Mouse (Mus musculus) ES-E14 (cell line): Measurements from ENCODE around the gene Cep72.

ENCODE experiments used
- HCFC1 ChIP-seq: IDR thresholded peaks from 2 replicates; pipeline ENCODE4 v1.6.1; 2012; ENCODE audit warnings: low read length, inconsistent platforms, borderline replicate concordance; ENCODE audit not compliant: insufficient read depth
- MAFK ChIP-seq: IDR thresholded peaks from 2 replicates; pipeline ENCODE4 v1.6.1; 2014; ENCODE audit warnings: mild to moderate bottlenecking, low read depth, low read length, inconsistent platforms; ENCODE audit not compliant: insufficient read depth
- ZC3H11A ChIP-seq: IDR thresholded peaks from 2 replicates; pipeline ENCODE4 v1.6.1; 2012; ENCODE audit warnings: low read depth, mild to moderate bottlenecking, inconsistent platforms, low read length, borderline replicate concordance

DNA sequence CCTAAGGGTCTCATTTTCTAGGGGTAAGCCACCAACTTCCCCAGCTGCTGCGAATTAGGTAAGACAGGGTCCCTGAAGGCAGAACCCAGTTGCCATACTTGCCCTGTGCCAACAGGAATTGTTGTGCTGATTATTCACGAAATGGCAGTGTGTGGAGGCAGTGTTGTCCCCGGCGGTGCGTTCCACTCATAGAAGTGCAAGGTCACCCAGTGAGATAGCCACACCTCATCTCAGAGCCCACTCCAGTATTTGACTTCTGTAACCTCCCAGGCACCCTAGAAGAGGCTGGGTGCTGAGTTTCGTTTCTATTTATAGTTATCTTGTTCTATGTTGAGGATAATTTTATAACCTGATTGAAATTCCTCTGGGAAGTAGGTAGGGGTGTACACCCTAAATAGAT lies 36.8 kb upstream of the Cep72 start:
- TF ChIP-seq HCFC1 (no peak), ZC3H11A (no peak), MAFK (no peak)
